Mouse (Mus musculus) cortical plate, adult 2 months (tissue): ENCODE results near the gene Vipr1. TPM values are rescaled to one million over a fixed set of nuclear protein-coding genes. Genes with fewer than 3 reads are reported as not detected.

Experiments
- H3K27ac ChIP-seq: fragments of 200-500 bp; 2 replicates; pipeline ENCODE4 v1.5.1; 2012; ENCODE audit warnings: low read length, control low read depth, inconsistent platforms; ENCODE audit not compliant: insufficient read depth
- H3K4me1 ChIP-seq: fragments of 200-500 bp; 2 replicates; pipeline ENCODE4 v1.6.1; 2011; ENCODE audit warnings: low read length; ENCODE audit not compliant: control insufficient read depth, insufficient read depth
- H3K4me3 ChIP-seq: fragments of 200-500 bp; 2 replicates; pipeline ENCODE4 v1.5.1; 2011; ENCODE audit warnings: mild to moderate bottlenecking, low read length, control low read depth; ENCODE audit not compliant: insufficient read depth
- CTCF ChIP-seq: fragments of 200-500 bp; IDR thresholded peaks from 2 replicates; pipeline ENCODE4 v1.5.1; 2011; ENCODE audit warnings: mild to moderate bottlenecking, control low read depth, low read length; ENCODE audit not compliant: insufficient read depth; ENCODE audit errors: extremely low read depth
- POLR2A ChIP-seq: fragments of 200-500 bp; IDR thresholded peaks from 2 replicates; pipeline ENCODE4 v1.6.1; 2011; ENCODE audit warnings: mild to moderate bottlenecking, low read length, control low read depth; ENCODE audit not compliant: insufficient read depth; ENCODE audit errors: extremely low read depth
- polyA plus RNA-seq: library from polyadenylated mRNA; depleted of rRNA; stranded (reverse); fragments of >200 nt; gene quantifications from 2 replicates; pipeline ENCODE4 v1.2.3, GENCODE M21; 2012

Gene Vipr1
- polyA plus RNA-seq, 1 experiment, result 26.7 TPM

DNA sequence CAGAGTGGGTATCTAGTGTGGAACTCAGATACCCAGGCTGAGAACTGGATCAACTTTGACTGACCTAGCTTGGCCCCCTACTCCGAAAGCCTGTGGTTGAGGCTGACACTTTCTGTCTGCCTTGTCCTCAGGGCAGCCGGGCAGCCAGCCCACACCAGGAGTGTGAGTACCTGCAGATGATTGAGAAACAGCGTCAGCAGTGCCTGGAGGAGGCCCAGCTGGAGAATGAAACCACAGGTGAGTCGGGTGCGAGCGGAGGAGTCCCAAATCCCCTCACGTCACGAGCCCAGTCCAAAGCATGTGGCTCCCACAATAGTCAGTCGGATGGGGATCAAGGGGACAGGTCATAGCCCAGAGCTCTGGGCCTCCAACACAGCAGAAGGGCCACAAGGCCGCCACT is 11.2 kb downstream of the Vipr1 start:
- Histone ChIP-seq H3K4me3 (no peak overlapping the region), H3K27ac (no peak overlapping the region), H3K4me1 (no peaks in the 10 kb centered on the region)
- TF ChIP-seq CTCF (no peak), POLR2A (no peak)

DNA sequence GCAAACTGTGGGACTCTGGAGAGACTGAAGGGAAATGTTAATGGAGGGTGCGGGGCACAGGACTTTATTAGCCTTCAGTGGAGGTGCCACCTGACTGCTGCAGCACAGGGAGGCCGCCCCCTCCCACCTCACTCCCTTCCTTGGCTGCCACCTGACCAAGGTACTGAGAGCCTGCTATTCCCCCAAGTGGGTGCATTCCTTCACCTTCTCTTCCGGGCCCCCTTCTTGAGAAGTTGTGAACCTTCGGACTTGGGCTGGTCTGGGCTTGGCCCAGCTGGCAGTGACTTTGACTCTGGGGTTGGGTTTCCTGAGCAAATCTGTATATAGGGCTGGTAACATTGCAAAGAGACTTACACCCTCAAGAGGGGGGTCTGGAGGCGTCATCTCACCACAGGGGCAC is 13.8 kb downstream of the Vipr1 start:
- TF ChIP-seq POLR2A, result no peak
- TF ChIP-seq CTCF, result no peak
- peaks cover 1% of the 10 kb centered on the region; the same call in 1 of the 2 replicates for H3K4me1 ChIP-seq
- no peak overlapping the region for H3K4me3 ChIP-seq
- H3K27ac ChIP-seq, result no peak overlapping the region

DNA sequence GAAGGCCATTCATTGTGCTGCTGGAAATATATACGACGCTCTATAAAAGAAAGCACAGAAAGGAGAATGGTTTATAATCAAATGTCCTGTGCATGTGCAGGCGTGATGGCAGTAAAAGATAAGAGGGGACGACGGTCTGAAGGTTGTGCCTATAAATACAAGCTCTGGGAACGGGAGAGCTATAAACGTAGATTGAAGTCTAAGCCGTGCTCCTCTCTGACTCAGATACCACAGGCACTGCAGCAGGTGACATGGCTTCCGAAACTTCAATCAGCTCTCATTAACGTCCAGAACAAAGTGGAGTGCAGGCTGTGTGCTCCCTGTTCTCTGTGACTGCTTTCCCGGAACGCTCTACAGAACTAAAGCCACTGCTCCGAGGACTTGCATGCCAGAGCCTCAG is 14.6 kb downstream of the Vipr1 start:
- no peak overlapping the region for H3K4me3 ChIP-seq
- peaks cover 1% of the 10 kb centered on the region; the same call in 1 of the 2 replicates for H3K4me1 ChIP-seq
- H3K27ac ChIP-seq, result no peak overlapping the region
- no peak for TF ChIP-seq CTCF
- TF ChIP-seq POLR2A, result no peak

DNA sequence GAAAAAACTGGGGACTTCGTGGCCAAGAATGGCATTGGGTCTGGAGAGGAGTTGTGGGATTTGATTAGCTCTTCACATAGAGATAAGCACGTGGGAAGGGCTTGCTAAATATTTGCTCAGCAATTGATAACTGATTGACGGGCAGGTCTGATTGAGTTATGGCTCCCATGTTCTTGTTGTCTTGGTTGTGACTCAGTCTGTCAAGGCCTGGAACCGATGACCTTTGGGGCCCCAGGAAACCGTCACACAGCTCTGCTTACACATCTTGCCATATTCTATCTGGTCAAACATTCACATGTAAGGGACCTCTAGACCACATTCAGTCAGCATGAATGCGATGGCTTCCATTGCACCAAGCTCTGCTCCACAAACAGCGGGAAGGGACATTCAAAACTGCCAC is 15.7 kb downstream of the Vipr1 start:
- H3K4me3 ChIP-seq, result no peak overlapping the region
- peaks cover 4% of the 10 kb centered on the region; the same call in 1 of the 2 replicates for H3K4me1 ChIP-seq
- TF ChIP-seq POLR2A, result no peak
- no peak for TF ChIP-seq CTCF
- H3K27ac ChIP-seq, result no peak overlapping the region

DNA sequence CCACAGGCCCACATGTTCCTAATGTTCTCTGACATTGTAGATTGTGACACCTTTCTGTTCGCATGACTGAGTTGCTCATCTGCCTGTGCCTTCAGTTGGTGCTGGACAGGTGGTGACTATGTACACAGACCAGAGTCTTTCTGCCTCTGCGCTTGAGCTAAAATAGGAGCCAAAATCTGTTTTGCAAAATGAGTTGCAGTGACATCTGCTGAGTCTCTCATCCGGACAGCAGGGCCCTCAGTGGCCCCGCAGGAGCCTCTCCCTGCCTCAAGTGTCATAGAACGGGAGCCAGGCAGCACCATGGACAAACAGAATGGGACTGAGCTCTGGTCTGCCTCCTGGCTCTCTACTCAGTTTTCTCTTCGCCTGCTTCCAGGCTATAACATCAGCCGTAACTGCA is 17.3 kb downstream of the Vipr1 start:
- Histone ChIP-seq H3K4me1 (peaks cover 4% of the 10 kb centered on the region; the same call in 1 of the 2 replicates), H3K27ac (no peak overlapping the region), H3K4me3 (no peak overlapping the region)
- TF ChIP-seq POLR2A, result no peak
- no peak for TF ChIP-seq CTCF

DNA sequence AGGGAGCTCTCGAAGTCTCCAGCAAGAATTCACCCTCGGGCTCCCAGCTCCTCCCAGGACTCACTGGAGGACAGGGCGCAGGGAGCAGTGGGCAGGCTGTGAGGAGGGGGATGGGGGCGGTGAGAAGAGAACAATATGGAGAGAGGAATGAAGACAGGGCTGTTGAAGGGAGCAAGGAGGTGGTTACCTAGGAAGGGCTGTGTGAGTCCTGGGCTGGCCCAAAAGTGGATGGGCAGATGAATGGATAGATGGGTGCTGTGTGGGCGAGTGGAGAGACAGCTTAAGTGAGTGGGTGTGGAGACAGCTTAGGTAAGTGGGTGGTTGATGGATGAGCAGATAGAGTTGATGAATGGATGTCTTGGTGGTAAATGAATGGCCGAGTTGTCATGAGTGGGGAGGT is 21.0 kb downstream of the Vipr1 start:
- H3K4me3 ChIP-seq, result no peak overlapping the region
- peaks cover 9% of the 10 kb centered on the region; the same call in 1 of the 2 replicates for H3K4me1 ChIP-seq
- H3K27ac ChIP-seq, result no peak overlapping the region
- no peak for TF ChIP-seq CTCF
- no peak for TF ChIP-seq POLR2A

DNA sequence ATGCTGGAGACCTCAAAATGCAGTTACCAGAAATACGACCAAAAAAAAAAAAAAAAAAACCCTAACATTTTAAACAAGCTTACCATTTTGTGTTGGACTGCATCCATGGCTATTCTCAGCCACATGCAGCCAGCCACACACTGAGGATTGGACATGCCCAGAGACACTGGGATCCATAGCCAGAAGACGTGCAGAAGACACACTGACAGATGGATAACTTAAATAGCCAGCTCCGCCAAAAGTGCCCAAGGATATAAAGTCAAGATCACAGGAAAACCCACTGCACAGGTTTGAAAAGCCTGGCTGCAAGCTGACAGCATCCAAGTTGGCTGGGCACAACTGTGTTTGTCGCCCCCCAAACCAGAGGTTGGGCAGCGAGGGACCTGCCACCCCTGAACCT is 21.6 kb downstream of the Vipr1 start:
- no peak overlapping the region for H3K4me3 ChIP-seq
- TF ChIP-seq CTCF, result no peak
- no peak for TF ChIP-seq POLR2A
- H3K4me1 ChIP-seq, result peaks cover 9% of the 10 kb centered on the region; the same call in 1 of the 2 replicates
- no peak overlapping the region for H3K27ac ChIP-seq

DNA sequence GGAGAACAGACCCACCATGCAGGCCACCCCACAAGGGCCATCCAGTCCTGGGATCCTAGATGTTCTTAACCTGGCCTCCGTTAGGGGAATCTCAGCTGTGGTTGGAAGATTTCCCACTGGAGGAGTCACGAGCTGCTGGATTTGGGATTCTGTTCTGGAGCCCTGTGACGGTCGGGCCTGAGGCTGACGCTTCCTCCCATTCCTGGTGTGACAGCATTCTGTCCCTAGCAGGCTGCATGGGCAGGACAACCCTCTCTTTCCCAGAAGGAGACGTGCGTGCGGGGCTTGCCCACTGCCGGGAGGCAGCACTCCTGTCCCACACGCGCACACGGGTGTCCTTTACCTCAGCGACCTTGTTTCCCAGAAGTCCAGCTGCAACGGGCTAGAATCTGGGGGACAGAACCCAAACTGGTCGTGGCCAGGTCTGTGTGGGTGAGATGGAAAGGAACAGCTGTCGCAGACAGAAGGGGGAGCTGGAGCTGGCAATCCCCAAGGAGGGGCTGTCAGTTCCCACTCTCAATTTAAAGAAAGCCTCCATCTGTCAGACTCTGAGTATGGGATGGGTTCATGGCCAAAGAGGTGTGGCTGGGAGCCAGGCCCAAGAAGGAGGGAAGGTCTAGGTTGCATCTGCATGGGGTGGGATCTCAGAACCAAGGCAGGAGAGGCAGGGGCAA is 24.6 kb downstream of the Vipr1 start:
- Histone ChIP-seq H3K4me3 (no peak overlapping the region), H3K27ac (0 out of 2 replicates have a peak overlapping the region, but pooled peaks have one; percentile 4), H3K4me1 (peaks cover 7% of the 10 kb centered on the region; the same call in 1 of the 2 replicates)
- TF ChIP-seq POLR2A (no peak), CTCF (no peak)

DNA sequence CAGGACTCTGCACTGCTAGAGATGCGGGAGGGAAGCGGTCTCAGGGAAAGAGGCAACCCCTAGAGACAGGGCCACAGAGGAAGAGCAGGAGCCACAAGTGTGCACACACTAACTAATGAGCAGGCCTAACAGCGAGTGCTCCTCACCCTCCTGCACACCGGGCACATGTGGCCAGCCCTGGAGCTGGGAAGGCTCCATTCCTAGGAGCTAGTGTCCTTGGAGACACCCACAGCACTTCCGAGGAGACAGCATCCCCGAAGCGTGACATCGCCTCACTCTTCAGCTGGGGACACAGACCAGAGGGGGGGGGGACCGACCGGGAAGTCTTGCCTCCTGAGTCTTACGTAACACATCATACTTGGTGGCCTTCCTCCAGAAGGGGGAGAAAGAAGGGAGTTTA is 25.3 kb downstream of the Vipr1 start:
- no peak overlapping the region for H3K27ac ChIP-seq
- no peak for TF ChIP-seq POLR2A
- TF ChIP-seq CTCF, result no peak
- no peak overlapping the region for H3K4me3 ChIP-seq
- H3K4me1 ChIP-seq, result peaks cover 7% of the 10 kb centered on the region; the same call in 1 of the 2 replicates

DNA sequence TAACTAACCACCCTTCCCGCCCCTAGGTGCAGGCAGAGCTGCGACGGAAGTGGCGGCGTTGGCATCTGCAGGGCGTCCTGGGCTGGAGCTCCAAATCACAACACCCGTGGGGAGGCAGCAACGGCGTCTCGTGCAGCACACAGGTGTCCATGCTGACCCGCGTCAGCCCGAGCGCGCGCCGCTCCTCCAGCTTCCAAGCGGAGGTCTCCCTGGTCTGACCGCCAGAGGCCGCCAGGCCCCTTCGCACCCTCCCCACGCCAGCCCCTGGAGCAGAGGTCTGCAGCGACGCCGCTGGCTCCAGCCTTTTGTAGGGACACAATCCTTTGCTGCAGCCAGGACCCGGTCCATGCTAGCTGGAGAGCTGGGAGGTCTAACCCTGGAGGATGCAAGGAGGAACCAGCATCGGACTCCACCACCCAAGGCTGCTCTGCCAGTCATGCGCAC is 26.9 kb downstream of the Vipr1 start:
- no peak overlapping the region for H3K27ac ChIP-seq
- H3K4me1 ChIP-seq, result 0 out of 2 replicates have a peak, but pooled peaks cover 4% of the 10 kb centered on the region
- TF ChIP-seq POLR2A (no peak), CTCF (peak; percentile 22; the same call in 1 of the 2 replicates)
- 0 out of 2 replicates have a peak overlapping the region, but pooled peaks have one; percentile 0 for H3K4me3 ChIP-seq

DNA sequence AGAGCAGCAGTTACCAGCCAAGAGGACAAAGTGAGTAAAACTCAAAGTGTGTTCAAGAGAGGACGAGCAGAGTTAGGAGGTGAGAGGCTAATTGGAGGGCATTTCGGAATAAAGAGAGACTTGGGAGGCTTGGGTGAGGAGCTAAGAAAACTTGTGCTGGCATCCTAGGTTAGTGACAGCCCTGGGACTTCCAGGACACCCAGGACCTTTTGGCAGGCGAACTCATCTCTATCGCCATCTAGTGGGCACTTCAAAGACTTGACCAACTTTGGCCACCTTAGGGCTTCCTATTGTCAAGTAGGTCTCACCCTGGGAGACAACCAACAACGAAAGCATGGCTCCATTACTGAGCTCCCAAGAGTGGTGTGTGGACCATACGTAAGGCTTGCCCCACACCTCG is 28.8 kb downstream of the Vipr1 start:
- Histone ChIP-seq H3K4me3 (no peak overlapping the region), H3K4me1 (0 out of 2 replicates have a peak, but pooled peaks cover 2% of the 10 kb centered on the region), H3K27ac (no peak overlapping the region)
- TF ChIP-seq CTCF (peak; percentile 56), POLR2A (no peak)
